Mouse (Mus musculus) cerebellum, postnatal 14 days (tissue): ENCODE results near the gene Slc25a34.

Source experiments
- DNase-seq, 2 experiments: peaks; one replicate each; pipeline ENCODE4 v3.0.0; 2021; ENCODE audit warnings: mixed read lengths in 2 of 2

The Slc25a34 gene

DNA sequence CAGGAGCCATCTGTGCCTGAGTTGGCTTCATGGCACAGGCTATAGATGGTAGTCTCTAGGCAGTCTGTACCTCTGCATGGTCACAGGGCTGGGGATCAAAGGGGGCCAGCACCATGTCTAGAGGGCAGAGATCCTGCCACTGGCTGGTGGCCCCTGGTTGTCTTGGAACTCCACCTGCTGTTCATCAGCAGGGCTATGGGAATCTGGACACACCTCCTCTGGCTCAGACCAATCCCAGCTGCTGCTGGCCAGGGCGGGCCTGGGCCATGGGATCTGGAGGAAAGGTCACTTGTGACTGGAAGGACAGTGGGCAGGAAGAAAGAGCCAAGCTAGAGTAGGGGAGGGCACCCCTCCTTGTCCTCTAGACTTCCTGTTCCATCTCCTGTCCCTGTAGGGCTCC lies at the start of gene Slc25a34:
Slc25a34 (minus strand) TSS at position 156 of the 400 bp plus-strand sequence.
- no peak for DNase-seq

DNA sequence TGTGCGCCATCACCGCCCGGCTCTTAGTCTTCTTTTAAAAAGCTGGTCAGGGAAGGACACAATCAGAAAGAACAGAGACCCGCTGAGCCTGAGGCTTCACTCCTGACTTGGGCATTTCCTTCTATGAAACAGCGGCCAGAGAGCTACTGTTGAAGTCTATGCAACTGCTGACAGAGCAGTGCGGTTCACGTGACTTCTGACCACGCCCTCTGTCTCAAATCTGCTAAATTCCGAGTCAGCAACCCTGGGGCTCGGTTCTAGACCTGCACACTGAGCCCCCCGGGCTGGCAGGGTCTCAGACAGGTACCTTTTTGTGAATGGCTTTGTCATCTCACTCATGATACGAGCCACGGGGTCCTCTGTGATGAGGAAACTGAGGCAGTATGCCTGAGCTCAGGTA lies 48.7 kb upstream of the Slc25a34 start:
- no peak for DNase-seq

- DNase-seq = no peak
Measured at GRCm38 (mm10) chr4:141671389-141671788, 47.8 kb upstream of the Slc25a34 start.

DNA sequence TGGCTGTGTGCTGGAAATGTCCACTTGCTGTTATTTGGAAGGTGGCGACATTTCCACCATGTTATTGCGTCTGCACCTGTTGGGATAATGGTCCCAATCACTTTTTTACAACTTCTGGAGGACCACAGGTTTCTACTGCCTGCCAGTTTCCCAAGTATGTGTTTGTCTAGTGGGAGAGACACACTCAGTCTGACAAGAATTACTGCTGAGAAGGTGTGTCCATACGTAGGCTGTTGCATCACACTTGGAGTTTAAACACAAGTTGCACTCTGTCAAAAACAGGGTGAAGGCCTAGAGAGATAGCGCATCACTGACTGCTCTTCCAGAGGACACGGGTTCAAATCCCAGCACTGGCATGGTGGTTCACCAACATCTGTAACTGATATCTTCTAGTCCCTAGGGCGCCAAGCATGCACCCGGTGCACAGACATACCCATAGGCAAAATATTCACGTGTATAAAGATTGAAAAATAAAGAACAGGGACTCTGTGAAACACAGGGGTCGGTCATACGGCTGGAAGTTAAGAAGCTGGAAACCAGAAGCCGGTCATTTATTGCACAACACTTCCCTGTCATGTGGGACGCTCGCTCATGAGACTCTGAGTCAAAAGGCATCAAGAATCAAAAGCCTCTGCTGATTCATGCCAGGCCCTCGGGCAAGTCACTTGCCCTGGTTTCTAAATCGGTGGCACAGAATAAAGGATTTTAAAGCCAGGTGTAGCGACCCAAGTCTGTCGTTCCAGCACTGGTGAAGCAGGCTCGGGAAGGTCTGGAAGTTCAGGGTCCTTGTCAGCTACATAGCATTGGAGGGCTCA lies 46.5 kb upstream of the Slc25a34 start:
- no peak for DNase-seq

DNA sequence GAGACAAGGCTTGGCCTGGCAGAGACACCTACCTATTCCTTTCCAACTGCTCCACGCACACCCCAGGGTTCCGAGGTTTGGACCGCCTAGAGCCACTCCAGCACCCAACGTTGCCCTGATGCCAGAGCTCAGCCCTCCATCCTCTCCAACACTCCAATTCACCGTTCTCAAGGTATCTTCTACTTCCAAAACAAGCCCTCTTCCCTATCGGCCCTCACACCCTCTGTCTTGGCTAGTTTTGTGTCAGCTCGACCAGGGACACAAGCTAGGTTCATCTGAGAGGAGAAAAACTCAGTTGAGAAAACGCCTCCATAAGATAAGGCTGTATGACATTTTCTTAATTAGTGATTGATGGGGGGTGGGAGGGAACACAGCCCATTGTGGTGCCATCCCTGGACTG lies 41.2 kb upstream of the Slc25a34 start, which contains the start of gene Plekhm2:
Plekhm2 (minus strand) TSS at position 101 of the 400 bp plus-strand sequence.
- DNase-seq = no peak

GRCm38 (mm10) chr4:141664011-141664745 lies 40.6 kb upstream of the Slc25a34 start:
- peak; percentile 75 to 85 for DNase-seq

DNA sequence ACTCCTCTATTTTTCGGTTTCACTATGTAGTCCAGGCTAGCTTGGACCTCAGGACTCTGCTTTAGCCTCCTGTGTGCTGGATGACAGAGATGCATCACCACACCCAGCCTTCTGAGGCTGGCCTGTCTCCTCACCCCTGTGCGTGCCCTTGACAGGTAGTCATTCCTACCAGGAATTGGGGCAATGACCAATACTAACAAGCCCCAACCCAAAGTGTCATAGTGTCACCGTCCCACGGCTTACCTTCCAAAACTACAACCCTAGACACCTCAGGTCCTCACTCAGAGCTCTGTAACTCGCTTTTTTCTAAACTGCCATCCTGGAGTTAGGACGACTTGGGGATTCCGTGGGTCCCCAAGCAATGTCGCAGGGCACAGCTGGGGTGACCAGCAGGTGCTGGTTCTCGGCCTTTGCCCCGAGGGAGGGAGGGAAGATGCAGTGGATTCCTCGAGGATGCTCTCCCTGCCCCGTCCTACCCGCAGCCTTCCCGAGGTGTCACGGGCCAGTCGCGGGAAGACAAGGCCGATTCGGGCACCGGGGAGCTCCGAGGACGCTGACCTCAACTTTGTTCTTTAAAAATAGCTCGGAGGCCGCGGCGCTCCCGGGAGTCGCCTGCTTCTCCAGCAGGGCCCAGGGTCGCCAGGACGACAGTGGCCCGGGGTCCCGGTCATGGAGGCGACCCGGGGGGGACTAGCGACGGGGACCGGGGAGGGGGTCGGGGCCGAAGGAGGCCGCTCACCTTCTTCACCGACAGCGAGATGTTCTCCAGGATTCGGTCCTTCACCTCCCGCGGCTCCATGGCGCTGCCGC lies 39.7 kb upstream of the Slc25a34 start:
- DNase-seq = peak; percentile 51 to 56

GRCm38 (mm10) chr4:141660884-141661283 lies 37.3 kb upstream of the Slc25a34 start:
- no peak for DNase-seq

DNA sequence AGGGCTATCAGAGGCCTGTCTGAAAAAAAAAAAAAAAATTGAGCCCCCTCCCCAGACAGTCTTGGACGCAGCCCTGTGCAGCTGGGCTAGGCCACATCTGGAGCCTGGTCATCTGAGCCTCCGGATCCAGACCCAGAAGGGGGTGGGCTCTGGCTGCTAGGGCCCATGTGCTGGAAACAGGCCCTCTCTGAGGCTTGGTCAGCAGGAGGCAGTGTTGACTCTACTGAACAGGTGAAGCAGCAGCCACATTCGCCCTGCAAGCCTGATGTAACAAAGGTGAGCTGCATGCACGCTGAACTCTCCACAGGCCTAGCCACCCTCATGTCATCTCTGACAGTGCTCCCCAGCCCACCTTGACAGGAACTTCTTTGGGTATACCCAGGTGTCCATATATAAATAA lies 36.1 kb upstream of the Slc25a34 start:
- no peak for DNase-seq

- peak in 1 of 2 experiments; percentile 39 for DNase-seq
Measured at GRCm38 (mm10) chr4:141658846-141659484, 35.3 kb upstream of the Slc25a34 start.

DNA sequence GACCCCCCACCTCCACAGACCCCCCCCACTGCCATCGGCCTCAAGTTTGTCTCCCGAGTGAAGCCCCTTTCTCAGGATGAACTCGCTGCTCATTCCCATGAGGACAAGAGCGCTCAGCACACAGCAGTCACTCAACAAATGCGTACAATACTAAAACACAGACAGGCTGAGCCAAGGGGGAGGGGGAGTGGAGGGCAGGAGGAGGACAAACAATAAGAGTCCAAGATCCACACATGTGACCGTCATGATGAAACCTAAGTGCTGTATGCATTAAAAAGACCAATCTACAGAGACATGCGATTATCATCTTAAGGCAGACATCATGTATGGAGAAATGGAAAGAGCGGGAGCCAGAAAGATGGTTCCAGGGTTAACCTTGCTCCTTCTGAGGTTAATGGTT lies 33.3 kb upstream of the Slc25a34 start:
- DNase-seq = no peak

- DNase-seq = peak; percentile 61 to 71
Measured at GRCm38 (mm10) chr4:141655908-141656608, 32.4 kb upstream of the Slc25a34 start.

DNA sequence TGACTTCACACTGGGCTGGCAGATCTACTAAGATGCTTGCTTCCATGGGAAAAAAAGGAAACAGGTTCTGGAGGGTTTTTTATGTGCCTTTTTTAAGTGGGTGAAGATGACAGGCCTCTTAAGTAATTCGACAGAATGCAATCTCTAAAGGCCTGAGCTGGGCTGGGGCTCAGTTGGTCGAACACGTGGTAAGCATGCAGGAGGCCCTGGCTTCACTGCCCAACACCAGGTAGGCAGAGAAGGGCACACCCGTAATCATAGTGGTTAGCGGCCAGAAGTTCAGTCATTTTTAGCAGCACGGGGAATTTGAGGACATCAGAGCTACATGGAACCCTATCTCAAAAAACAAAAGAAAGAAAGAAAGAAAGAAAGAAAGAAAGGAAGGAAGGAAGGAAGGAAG lies 30.9 kb upstream of the Slc25a34 start:
- no peak for DNase-seq

- no peak for DNase-seq
Measured at GRCm38 (mm10) chr4:141653813-141654212, 30.2 kb upstream of the Slc25a34 start.

DNA sequence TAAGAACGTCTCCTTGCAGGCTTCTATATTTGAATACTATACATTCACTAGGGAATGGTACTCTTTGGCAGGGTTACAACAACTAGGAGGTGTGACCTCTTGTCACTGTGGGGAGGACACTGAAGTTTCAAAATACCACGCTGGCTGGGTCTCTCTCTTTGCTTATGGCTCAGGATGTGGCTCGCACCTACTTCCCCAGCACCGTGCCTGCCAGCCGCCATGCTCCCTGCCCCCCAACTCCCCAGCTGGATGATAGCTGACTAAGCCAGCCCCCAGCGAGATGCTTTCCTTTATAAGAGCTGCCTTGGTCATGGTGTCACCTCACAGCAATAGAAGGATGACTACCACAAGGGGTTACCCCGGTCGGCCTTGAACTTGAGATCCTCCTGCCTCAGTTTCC lies 29.4 kb upstream of the Slc25a34 start:
- no peak for DNase-seq

GRCm38 (mm10) chr4:141651944-141652343 lies 28.3 kb upstream of the Slc25a34 start:
- DNase-seq = no peak

- no peak for DNase-seq
Measured at GRCm38 (mm10) chr4:141651286-141651685, 27.7 kb upstream of the Slc25a34 start.

DNA sequence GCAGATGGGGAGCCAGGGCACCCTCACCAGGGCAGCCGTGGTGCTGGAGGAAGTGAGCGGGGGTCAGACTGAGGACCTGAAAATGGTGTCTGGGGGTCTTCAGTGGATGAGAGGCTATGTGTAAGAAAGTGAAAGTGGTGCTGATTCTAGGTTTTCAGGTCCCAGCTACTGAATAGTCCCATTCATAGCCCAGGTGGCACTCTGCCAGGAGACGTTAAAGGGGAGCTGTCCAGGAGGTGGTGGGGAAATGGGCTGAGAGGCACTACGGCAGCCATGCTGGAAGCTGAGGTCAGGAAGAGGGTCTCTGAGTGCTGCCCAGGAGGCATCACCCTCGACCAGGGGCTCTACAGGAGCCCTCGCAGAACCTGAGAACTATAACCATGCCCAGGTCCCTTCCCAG lies 25.6 kb upstream of the Slc25a34 start:
- peak in 1 of 2 experiments; percentile 46 for DNase-seq

DNA sequence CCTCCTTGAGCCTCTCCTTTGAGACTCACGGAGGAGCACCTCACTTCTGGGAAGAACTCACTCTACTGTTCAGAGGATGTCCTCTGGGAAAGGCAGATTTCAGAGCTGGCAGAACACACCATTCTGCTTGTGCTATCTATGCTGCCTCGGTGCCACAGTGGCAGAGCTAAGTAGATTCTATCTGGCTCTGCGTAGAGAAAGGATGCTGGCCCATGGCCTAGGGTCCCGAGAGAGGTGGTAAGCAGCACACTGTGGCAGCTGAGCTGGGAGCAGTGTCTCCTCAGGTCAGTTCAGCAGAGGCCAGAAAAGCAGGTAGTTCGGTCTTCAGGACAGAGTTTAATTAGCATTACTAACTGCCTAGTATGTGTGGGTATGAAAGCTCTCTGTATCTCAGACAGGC lies 24.6 kb upstream of the Slc25a34 start:
- no peak for DNase-seq

DNA sequence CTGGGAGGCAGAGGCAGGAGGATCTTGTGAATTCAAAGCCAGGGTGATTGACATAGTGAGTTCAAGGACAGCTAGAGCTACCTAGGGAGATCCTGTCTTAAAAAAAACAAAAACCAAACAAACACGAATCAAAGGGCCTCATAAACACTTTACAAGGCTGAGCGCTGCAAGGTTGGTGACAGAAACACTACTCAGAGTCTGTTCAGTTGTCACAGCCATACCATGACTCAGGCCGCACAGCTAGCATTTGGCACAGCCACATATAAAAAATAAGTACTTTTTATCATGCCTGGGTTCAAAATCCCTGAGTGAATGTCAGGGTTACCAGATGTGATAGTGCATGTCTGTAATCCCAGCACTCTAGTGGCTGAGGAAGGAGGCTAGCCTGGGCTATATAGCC lies 23.6 kb upstream of the Slc25a34 start:
- DNase-seq = no peak

GRCm38 (mm10) chr4:141645988-141646387 lies 22.4 kb upstream of the Slc25a34 start:
- no peak for DNase-seq
